Mouse (Mus musculus): ENCODE measurements around the gene Adcy9.

- TF ChIP-seq POLR2A (IDR thresholded peaks at IDR 0.05; ENCODE audit: borderline replicate concordance, extremely low read depth, insufficient read depth, insufficient read length, poor library complexity, severe bottlenecking): no peak
- no peak for TF ChIP-seq CTCF (IDR thresholded peaks at IDR 0.05; ENCODE audit: borderline replicate concordance, extremely low read depth, insufficient read depth, insufficient read length)
These were observed 8.0 kb downstream of the Adcy9 start for GRCm38 (mm10) chr16:4412298-4412697.
